Mouse (Mus musculus): ENCODE data around the gene Elk3. TPM values are rescaled to one million over a fixed set of nuclear protein-coding genes. Genes with fewer than 3 reads are reported as not detected.

Elk3 gene
- polyA plus RNA-seq, 1 experiment from 2014 or later = 7.5 TPM

DNA sequence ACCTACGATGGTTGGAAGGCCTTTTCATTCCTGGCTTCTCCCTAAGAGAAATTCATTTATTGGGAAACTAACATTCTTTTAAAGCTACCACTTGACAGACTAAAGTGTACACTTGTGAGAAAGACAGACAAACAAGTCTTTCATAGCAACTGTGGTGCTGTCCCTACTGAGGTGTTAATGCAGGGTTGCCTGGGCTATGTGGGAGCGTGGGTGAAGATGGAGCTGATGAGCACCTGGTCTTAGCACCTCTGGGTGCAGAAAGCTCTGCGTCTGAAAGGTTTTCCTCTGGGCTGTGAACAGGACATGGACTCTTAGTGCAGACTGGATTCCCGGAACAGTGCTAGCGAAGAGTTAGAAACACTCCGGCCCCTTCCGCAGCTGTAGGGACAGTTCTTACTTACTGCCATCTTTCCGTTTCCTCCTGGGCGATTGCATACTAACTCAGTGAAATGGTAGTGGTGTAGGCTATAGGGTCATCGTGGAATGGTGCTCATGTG, 66.7 kb downstream of the Elk3 start:
- Histone ChIP-seq H3K4me3 (no peak overlapping the region), H3K27ac (no peak overlapping the region), H3K9ac (no peak overlapping the region), H3K27me3 (replicated peaks) (no peaks in the 10 kb centered on the region), H3K4me2 (no peak overlapping the region), H3K36me3 (replicated peaks) (peaks cover 4% of the 10 kb centered on the region; the same call in 1 of the 2 replicates), H3K9me3 (no peaks in the 10 kb centered on the region), H3K4me1 (no peaks in the 10 kb centered on the region)
- WGBS = 92% methylated on average over 10 of the region's 10 CpGs
- no peak for ATAC-seq (replicated peaks)

DNA sequence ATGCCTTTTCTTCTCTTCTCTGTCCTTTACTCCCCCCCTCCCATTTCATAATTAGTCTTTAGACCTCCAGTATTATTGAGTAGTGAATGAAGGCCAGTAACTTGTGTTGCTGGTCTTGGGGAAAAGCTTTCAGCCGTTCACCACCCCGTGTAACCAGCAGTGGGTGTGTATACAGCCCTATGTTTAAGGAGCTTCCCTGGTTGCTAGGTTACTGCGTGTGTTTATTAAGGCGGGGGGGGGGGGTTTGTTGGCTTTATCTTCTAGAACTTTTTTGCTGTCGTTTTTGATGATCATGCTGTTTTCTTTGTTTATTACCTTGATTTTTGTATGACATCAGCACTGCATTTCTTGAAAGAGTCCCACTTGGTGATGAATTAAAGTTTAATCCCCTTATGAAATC, 68.1 kb downstream of the Elk3 start:
- ATAC-seq (replicated peaks) = no peak
- H3K27ac ChIP-seq = no peak overlapping the region

GRCm38 (mm10) chr10:93242208-93242607, 68.7 kb downstream of the Elk3 start:
- Histone ChIP-seq H3K27ac (no peak overlapping the region), H3K36me3 (replicated peaks) (peaks cover 14% of the 10 kb centered on the region; the same call in 1 of the 2 replicates), H3K4me1 (no peaks in the 10 kb centered on the region), H3K4me3 (no peak overlapping the region), H3K9me3 (no peaks in the 10 kb centered on the region), H3K9ac (no peak overlapping the region), H3K4me2 (no peak overlapping the region), H3K27me3 (replicated peaks) (no peaks in the 10 kb centered on the region)
- ATAC-seq (replicated peaks) = no peak
- WGBS = 16% methylated on average over 3 of the region's 3 CpGs

More for the DNA sequence above, 68.1 kb downstream of the Elk3 start:
- H3K9ac ChIP-seq = no peak overlapping the region
- H3K4me1 ChIP-seq = no peaks in the 10 kb centered on the region
- H3K9me3 ChIP-seq = no peaks in the 10 kb centered on the region
- no peak overlapping the region for H3K4me2 ChIP-seq
- H3K27me3 ChIP-seq (replicated peaks) = no peaks in the 10 kb centered on the region
- no peak overlapping the region for H3K4me3 ChIP-seq
- WGBS = 3% methylated on average over 5 of the region's 5 CpGs
- peaks cover 13% of the 10 kb centered on the region; the same call in 1 of the 2 replicates for H3K36me3 ChIP-seq (replicated peaks)

DNA sequence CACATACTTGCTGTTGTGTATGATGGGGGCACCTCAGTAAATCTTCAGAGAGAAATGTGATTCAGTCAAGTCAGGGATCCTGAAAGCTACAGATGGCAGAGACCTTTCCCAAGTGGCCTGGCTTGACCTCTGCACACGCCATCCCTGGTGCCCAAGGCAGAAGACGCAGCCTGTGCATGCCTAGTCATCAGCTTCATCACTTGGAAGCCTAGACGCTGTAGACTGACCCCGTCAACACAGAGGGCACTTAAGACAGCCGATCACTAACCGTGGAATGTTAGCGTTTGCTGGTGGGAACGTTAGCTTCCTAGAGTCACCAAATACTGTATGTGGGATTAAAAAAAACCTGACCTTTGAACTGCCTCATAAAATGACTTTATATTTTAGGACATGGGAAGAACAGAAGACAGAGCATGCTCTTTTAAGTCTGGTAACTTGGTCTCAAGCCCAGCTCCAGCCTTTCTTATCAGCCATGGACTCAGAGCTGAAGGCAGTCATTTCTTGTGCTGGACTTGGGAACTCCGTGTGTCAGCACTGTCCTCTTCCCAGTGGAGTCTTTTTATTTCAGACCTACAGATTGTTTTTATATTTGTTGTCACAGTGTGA, 71.6 kb downstream of the Elk3 start:
- Histone ChIP-seq H3K36me3 (replicated peaks) (peaks cover 27% of the 10 kb centered on the region), H3K9me3 (no peaks in the 10 kb centered on the region), H3K4me3 (no peak overlapping the region), H3K4me2 (no peak overlapping the region), H3K4me1 (no peaks in the 10 kb centered on the region), H3K27ac (no peak overlapping the region), H3K9ac (no peak overlapping the region), H3K27me3 (replicated peaks) (no peaks in the 10 kb centered on the region)
- no peak for ATAC-seq (replicated peaks)
- 91% methylated on average over 9 of the region's 9 CpGs for WGBS

GRCm38 (mm10) chr10:93234692-93235091, 76.2 kb downstream of the Elk3 start:
- Histone ChIP-seq H3K9me3 (no peaks in the 10 kb centered on the region), H3K36me3 (replicated peaks) (peaks cover 41% of the 10 kb centered on the region)
- 95% methylated on average over 9 of the region's 9 CpGs for WGBS

DNA sequence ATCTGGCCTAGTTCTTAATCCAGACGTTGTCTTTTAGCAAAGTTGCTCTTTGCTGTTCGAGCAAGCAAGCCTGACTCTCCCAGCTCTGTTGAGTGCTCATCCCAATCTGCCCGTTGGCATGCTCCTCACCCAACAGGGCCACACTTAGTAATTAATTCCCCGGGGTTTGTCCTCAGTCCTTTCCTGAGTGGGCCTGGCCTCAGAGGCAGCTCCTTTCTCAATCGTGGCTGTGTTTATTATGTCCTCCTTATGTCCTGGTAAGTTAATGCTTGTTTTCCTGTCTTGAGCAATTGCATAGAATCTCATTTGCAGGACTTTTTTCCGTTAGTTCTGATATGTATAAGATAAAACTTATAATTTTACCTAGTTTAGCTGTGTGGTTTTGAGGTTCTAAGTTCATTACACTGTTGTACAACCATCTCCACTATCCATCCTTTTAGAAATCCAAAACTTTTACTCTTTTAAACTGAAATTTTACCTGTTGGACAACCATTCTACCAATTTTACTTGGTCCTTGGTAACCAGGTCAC, 77.2 kb downstream of the Elk3 start:
- H3K4me1 ChIP-seq = no peaks in the 10 kb centered on the region
- no peaks in the 10 kb centered on the region for H3K27me3 ChIP-seq (replicated peaks)
- no peaks in the 10 kb centered on the region for H3K9me3 ChIP-seq
- H3K36me3 ChIP-seq (replicated peaks) = peaks cover 32% of the 10 kb centered on the region
- WGBS = 92% methylated on average over 6 of the region's 6 CpGs
- H3K4me2 ChIP-seq = no peak overlapping the region
- no peak overlapping the region for H3K4me3 ChIP-seq
- no peak overlapping the region for H3K27ac ChIP-seq
- H3K9ac ChIP-seq = no peak overlapping the region
- no peak for ATAC-seq (replicated peaks)

More at GRCm38 (mm10) chr10:93234692-93235091, 76.2 kb downstream of the Elk3 start:
- Histone ChIP-seq H3K9ac (no peak overlapping the region), H3K27ac (no peak overlapping the region), H3K4me3 (no peak overlapping the region), H3K4me2 (no peak overlapping the region), H3K4me1 (no peaks in the 10 kb centered on the region), H3K27me3 (replicated peaks) (no peaks in the 10 kb centered on the region)
- no peak for ATAC-seq (replicated peaks)

- H3K36me3 ChIP-seq (replicated peaks) = peaks cover 24% of the 10 kb centered on the region
- no peak overlapping the region for H3K4me3 ChIP-seq
Measured at GRCm38 (mm10) chr10:93231893-93232292, 79.0 kb downstream of the Elk3 start.

DNA sequence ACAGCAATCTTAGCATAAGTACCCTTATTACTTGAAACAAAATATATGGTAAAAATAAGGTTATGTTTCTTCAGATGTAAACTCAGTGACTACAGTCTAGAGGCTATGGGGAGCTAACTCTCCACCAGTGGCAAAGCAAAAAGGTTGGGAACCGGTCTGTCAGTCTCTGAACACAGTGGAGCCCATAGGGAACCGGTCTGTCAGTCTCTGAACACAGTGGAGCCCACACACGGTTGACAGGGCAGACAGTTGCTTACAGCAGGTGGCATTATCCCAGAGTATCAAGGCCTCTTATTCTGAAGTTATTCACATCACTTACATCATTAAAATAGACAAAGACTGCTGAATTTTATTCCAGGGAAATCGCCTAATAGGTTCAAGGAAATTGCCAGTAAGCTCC, 79.4 kb downstream of the Elk3 start:
- WGBS = 59% methylated on average over 4 of the region's 4 CpGs
- H3K4me2 ChIP-seq = no peak overlapping the region
- H3K9me3 ChIP-seq = no peaks in the 10 kb centered on the region
- H3K27me3 ChIP-seq (replicated peaks) = no peaks in the 10 kb centered on the region
- no peak overlapping the region for H3K9ac ChIP-seq
- H3K36me3 ChIP-seq (replicated peaks) = peaks cover 24% of the 10 kb centered on the region
- no peak overlapping the region for H3K27ac ChIP-seq
- H3K4me3 ChIP-seq = no peak overlapping the region
- ATAC-seq (replicated peaks) = no peak
- no peaks in the 10 kb centered on the region for H3K4me1 ChIP-seq

More at GRCm38 (mm10) chr10:93231893-93232292, 79.0 kb downstream of the Elk3 start:
- no peaks in the 10 kb centered on the region for H3K27me3 ChIP-seq (replicated peaks)
- H3K9ac ChIP-seq = no peak overlapping the region
- H3K9me3 ChIP-seq = no peaks in the 10 kb centered on the region
- 92% methylated on average over 5 of the region's 5 CpGs for WGBS
- no peak overlapping the region for H3K27ac ChIP-seq
- H3K4me2 ChIP-seq = no peak overlapping the region
- ATAC-seq (replicated peaks) = no peak
- no peaks in the 10 kb centered on the region for H3K4me1 ChIP-seq

- no peaks in the 10 kb centered on the region for H3K9me3 ChIP-seq
- no peak overlapping the region for H3K27ac ChIP-seq
- no peak overlapping the region for H3K4me3 ChIP-seq
- no peak for ATAC-seq (replicated peaks)
- no peak overlapping the region for H3K4me2 ChIP-seq
- 83% methylated on average over 11 of the region's 11 CpGs for WGBS
- peaks cover 18% of the 10 kb centered on the region; the same call in 1 of the 2 replicates for H3K36me3 ChIP-seq (replicated peaks)
- H3K4me1 ChIP-seq = no peaks in the 10 kb centered on the region
- no peak overlapping the region for H3K9ac ChIP-seq
- H3K27me3 ChIP-seq (replicated peaks) = no peaks in the 10 kb centered on the region
Measured at GRCm38 (mm10) chr10:93228401-93229007, 82.4 kb downstream of the Elk3 start.

DNA sequence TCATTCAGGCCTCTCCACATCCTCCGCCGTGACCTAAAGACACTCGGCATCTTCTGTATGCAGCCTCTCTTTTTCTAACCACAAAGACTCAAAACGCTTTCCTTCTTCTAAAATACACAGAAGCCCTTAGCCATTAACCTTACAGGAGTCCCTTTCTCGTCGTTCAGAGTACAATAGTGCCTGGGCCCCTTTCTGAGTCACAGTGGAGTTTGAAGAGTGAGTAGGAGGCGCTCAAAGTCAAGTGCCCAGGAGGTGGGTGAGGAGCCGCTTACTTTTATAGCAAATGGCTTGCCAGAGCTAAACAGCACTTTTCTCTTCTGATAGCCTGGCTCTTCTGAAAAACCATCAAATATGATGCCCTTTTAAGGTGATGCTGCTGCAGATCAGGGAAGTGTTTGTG, 83.0 kb downstream of the Elk3 start:
- 71% methylated on average over 8 of the region's 8 CpGs for WGBS
- Histone ChIP-seq H3K4me1 (no peaks in the 10 kb centered on the region), H3K4me3 (no peak overlapping the region), H3K27ac (no peak overlapping the region), H3K27me3 (replicated peaks) (no peaks in the 10 kb centered on the region), H3K9ac (no peak overlapping the region), H3K9me3 (no peaks in the 10 kb centered on the region), H3K36me3 (replicated peaks) (peaks cover 15% of the 10 kb centered on the region; the same call in 1 of the 2 replicates), H3K4me2 (no peak overlapping the region)
- ATAC-seq (replicated peaks) = no peak

DNA sequence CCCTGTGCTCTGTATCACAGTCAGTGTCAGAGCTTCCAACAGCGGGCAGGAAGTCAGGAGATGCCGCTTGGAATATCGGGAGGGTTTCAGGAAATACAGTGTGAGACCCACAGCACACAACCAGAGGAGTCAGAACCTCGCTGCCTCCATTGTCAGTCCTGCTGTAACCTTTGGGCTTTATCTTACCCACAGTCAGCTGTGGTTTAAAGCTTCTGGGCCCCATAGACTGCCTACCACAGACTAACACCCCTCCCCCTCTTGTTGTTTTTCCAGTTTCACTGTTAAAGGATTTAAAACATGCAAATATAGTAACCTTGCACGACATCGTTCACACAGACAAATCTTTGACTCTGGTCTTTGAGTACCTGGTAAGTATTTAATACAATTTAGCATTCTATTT, 85.2 kb downstream of the Elk3 start:
- Histone ChIP-seq H3K4me3 (no peak overlapping the region), H3K9ac (no peak overlapping the region), H3K9me3 (no peaks in the 10 kb centered on the region), H3K4me2 (no peak overlapping the region), H3K27me3 (replicated peaks) (no peaks in the 10 kb centered on the region), H3K27ac (no peak overlapping the region), H3K4me1 (no peaks in the 10 kb centered on the region), H3K36me3 (replicated peaks) (peaks cover 5% of the 10 kb centered on the region; the same call in 1 of the 2 replicates)
- 89% methylated on average over 6 of the region's 6 CpGs for WGBS
- ATAC-seq (replicated peaks) = no peak

DNA sequence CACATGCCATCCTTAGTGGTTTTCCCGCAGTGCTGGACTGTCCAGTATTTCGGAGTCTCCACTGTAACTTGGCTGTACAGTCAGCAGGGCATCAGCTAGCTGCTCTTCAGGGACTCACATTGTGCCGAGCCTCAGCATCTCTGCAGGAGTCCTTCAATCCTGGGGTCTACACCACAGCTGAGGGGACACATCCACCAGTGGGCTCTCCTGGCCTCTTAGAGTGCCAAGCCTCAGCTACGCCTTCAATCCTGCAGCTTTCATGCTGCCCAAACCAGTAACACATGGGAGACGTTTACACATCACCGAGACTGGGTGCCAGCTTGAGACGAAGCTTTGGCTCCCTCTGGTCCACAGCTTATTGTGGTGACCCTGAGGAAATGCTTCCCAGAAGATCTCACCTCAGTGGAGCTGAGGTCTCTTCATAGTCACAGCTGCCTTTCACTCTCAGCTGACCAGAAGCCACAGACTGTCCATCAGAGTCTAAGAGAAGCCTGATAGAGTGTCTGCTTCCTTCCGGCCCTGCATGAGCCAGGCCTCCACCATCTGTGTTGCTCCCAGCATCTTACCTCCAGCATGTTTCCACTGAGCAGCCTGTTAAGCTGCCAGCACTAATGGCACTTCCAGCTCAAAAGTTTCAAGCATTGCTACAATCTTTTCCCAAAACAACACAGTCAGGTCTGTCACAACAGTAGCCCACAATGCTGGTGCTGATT, 95.7 kb downstream of the Elk3 start:
- no peak for ATAC-seq (replicated peaks)
- H3K4me3 ChIP-seq = no peak overlapping the region
- WGBS = 88% methylated on average over 8 of the region's 8 CpGs
- peaks cover 35% of the 10 kb centered on the region for H3K36me3 ChIP-seq (replicated peaks)
- no peak overlapping the region for H3K9ac ChIP-seq
- H3K27ac ChIP-seq = no peak overlapping the region
- no peaks in the 10 kb centered on the region for H3K4me1 ChIP-seq
- no peaks in the 10 kb centered on the region for H3K27me3 ChIP-seq (replicated peaks)
- no peaks in the 10 kb centered on the region for H3K9me3 ChIP-seq
- no peak overlapping the region for H3K4me2 ChIP-seq
